Mouse (Mus musculus) cerebellum, adult 2 months (tissue): ENCODE data around the gene Sesn3.

ENCODE experiments used
- CTCF ChIP-seq: fragments of 200-500 bp; IDR thresholded peaks from 2 replicates; pipeline ENCODE4 v1.5.1; 2011; ENCODE audit warnings: low read depth, mild to moderate bottlenecking, control low read depth, low read length, moderate library complexity, borderline replicate concordance; ENCODE audit not compliant: insufficient read depth
- POLR2A ChIP-seq: fragments of 200-500 bp; IDR thresholded peaks from 2 replicates; pipeline ENCODE4 v1.6.1; 2011; ENCODE audit warnings: low read length, control low read depth, borderline replicate concordance; ENCODE audit not compliant: insufficient read depth

DNA sequence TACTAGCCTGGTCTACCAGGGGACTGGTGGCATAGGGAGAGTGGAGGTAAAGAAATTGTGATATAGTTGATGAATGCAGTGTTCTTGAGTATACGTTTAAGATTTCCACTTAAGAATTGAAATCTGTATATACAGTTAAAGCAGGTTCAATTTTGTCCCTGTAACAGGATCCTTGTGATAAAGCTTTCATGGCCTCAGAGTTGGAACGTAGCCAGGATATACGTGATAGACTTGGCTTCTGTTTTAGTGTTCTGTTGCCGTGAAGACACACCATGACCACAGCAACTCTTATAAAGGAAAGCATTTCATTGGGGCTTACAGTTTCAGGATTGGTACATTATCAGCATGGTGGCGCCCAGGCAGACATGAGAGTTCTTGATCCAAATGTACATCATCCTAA lies 22.3 kb downstream of the Sesn3 start:
- TF ChIP-seq CTCF (no peak), POLR2A (no peak)
